Mouse (Mus musculus) left cerebral cortex, adult 8-10 months (tissue): ENCODE results near the gene Nudt3. TPM values are rescaled to one million over a fixed set of nuclear protein-coding genes. Genes with fewer than 3 reads are reported as not detected.
A peak's percentile ranks its signal among the peaks of the same experiment; 100 is the strongest.

ENCODE experiments used
- DNase-seq, 2 experiments: peaks; one replicate each; pipeline ENCODE4 v3.0.0; 2022; ENCODE audit warnings: low spot score in 2 of 2
- total RNA-seq, 4 experiments: library from RNA; stranded (reverse); gene quantifications; 2 replicates each; pipeline ENCODE4 v1.2.4; 2022

Gene Nudt3
- total RNA-seq, 4 experiments from 2014 or later: 583 to 634 (median 585) TPM

DNA sequence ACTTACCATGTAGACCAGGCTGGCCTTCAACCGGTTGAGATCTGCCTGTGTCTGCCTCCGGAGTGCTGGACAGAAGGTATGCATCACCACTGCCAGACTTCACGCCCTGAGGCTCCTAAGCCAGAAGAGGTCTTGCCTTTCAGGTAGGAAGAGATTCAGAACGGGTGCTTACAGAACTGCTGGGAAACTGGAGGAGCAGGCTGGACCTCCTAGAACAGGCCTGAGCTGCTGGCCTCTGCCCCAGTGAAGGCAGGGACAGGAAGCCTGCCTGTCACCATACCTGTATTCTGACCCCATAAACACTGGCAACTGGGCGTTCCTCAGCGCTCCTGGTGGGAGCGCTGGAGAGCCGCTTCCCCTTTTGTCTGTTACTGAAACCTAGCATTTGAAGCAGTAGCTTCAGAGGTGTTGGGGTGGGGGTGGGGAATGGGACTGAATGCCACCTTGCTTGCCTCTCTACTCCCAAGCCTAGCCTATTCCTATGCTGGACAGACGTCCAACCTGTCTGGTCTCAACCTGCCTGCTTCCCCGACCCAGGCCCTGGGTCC is 71.8 kb downstream of the Nudt3 start:
- no peak for DNase-seq

DNA sequence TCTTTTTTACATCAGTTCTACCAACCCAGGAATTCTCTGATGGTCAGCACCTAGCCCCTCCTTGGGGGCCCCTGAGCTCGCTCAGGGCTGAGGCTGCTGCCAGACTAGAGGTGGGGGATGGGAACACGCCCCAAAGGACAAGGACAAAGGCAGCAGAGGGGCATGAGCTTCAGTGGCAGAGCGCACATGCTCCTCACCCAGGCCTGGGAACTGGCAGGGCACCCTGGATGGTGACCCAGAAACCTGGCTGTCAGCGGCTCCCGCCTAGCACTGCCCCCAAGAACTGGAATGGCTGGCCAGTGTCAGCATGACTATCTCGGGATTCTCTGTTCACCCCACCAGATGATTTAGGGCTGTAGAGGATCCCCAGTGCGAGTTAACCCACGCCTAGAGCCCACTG is 74.1 kb downstream of the Nudt3 start:
- no peak for DNase-seq

GRCm38 (mm10) chr17:27547253-27547868 is 75.9 kb downstream of the Nudt3 start:
- DNase-seq: no peak

GRCm38 (mm10) chr17:27546574-27547085 is 76.7 kb downstream of the Nudt3 start:
- no peak for DNase-seq

- DNase-seq: no peak
These were observed 77.3 kb downstream of the Nudt3 start for GRCm38 (mm10) chr17:27545991-27546390.

DNA sequence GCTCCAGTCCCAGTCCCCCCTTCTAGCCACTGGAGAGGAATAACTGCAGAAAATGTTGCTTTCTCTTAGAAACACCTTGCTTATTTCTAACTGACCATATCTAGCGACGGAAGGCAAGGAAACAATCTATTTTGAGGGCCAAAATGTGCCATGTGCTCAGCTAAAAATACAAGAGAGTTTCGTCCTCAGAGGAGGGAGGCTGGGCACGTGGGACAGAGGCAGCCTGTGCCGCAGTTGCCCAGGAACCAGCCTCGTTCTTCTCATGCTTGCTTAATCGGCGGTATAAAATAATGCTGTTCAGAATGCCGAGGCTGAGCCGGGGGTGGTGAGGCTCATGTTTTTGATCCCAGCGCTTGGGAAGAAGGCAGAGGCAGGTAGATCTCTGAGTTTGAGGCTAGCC is 78.7 kb downstream of the Nudt3 start:
- DNase-seq: no peak

GRCm38 (mm10) chr17:27541984-27542383 is 81.3 kb downstream of the Nudt3 start:
- no peak for DNase-seq

DNA sequence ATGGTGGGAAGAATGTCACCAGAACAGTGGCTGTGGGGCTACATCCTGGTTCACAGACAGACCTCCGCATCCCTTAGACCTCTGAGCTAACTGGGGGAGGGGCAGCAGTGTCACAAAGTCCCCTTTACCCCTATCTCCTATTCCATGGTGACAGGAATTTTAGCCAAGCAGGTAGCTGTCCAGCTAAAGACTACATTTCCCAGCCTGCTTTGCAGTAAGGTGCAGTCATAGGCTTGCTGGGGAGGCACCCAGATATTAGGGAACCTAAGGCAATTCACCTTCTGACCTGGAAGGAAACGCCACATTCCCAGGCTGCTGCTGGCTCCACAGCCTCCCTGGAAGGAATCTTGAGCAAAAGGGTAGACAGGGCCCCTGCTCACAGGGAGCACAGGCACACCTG is 82.0 kb downstream of the Nudt3 start:
- no peak for DNase-seq

DNA sequence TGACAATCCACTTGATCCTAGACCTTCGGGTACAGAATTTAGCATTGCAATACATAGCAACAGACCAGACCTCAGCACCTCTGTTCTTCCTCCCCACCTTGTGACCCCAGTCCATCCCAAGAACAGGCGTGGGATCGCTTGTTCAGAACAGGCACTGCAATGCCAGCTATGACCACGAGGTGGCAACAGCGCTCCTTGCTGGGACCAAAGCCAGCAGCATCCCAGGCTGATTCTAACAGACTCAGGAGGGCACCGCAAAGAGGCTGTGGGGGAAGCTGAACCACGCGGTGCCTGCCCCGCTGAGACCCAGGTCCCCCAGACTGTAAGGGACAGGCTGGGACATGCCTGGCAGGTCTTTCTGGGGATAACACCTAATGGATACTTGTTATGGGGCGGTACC is 88.6 kb downstream of the Nudt3 start:
- DNase-seq: peak in 1 of 2 experiments; percentile 96

DNA sequence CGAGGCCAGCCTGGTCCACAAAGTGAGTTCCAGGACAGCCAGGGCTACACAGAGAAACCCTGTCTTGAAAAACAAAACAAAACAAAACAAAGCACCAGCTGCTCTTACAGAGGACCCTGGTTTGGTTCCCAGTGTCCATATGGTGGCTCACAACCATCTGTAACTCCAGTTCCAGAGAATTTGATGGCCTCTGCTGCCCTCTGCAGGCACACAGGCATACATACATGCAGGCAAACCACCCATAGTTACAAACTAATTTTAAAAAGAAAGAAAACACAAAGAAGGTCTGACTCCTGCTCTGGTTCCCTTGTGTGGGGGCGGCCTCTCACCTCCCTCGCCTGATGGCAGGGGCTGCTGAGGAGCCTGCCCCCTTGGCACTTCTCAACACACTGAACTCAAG is 89.9 kb downstream of the Nudt3 start:
- no peak for DNase-seq

- no peak for DNase-seq
These were observed 91.2 kb downstream of the Nudt3 start for GRCm38 (mm10) chr17:27532095-27532494.

Other genes with a start within 250 kb of the Nudt3 start
- gene Grm4, start 102.1 kb downstream of the Nudt3 start, total RNA-seq: 10 to 100 TPM; 28.5 to 39.0 (median 32.3) TPM
- gene Hmga1, start 67.0 kb downstream of the Nudt3 start, total RNA-seq: 10 to 100 TPM; 43.7 to 50.0 (median 47.5) TPM
- gene AI413582, start 57.7 kb downstream of the Nudt3 start, total RNA-seq: 10 to 100 TPM; 61.5 to 87.6 (median 74.4) TPM
- 1 to 10 TPM in 1 of 4 experiments, not detected in 3; 2.0 TPM for gene RPS10-NUDT3, start 11.7 kb upstream of the Nudt3 start, total RNA-seq
- gene Rps10, start 13.2 kb upstream of the Nudt3 start, total RNA-seq: 100 to 1,000 TPM; 424 to 529 (median 492) TPM
- gene Pacsin1, start 32.0 kb upstream of the Nudt3 start, total RNA-seq: 100 to 1,000 TPM; 377 to 404 (median 391) TPM
- 1 to 10 TPM in 1 of 4 experiments, under 1 TPM in 3; 0.35 to 1.4 (median 0.50) TPM for gene Spdef, start 105.5 kb upstream of the Nudt3 start, total RNA-seq
- 100 to 1,000 TPM; 203 to 227 (median 213) TPM for gene D17Wsu92e, start 197.2 kb upstream of the Nudt3 start, total RNA-seq
- gene Snrpc, start 214.7 kb upstream of the Nudt3 start, total RNA-seq: 10 to 100 TPM; 41.8 to 48.9 (median 42.4) TPM
- 10 to 100 TPM; 18.9 to 23.6 (median 21.8) TPM for gene Uhrf1bp1, start 232.9 kb upstream of the Nudt3 start, total RNA-seq